Mouse (Mus musculus) embryonic facial prominence, embryonic 11.5 days (tissue): ENCODE results near the gene Fbxo10. TPM values are rescaled to one million over a fixed set of nuclear protein-coding genes. Genes with fewer than 3 reads are reported as not detected.
"Not testable (repeated sequence)": the region's sequence is repeated elsewhere in the genome, so short reads cannot be mapped to it uniquely, and the experiment has no call there.

Experiments
- ATAC-seq: fragments of 200-750 bp; cut with Nextera tagmentation; replicated peaks from 2 replicates; pipeline ENCODE4 v1.8.0; 2017; ENCODE audit warnings: low read depth; ENCODE audit not compliant: insufficient number of reproducible peaks, low FRiP score, low TSS enrichment
- DNase-seq: peaks from one replicate; pipeline ENCODE4 v3.0.0-alpha.2; 2015; ENCODE audit warnings: low spot score
- H3K27ac ChIP-seq: fragments of 300-500 bp; sonication (generic); replicated peaks from 2 replicates; pipeline ENCODE4 v1.5.1; 2014; ENCODE audit warnings: mild to moderate bottlenecking, low read depth, low read length, control low read depth
- H3K27me3 ChIP-seq: fragments of 300-500 bp; sonication (generic); 2 replicates; pipeline ENCODE4 v1.6.1; 2014; ENCODE audit warnings: mild to moderate bottlenecking, low read length, moderate library complexity, mixed read lengths; ENCODE audit not compliant: control insufficient read depth, insufficient read depth
- H3K36me3 ChIP-seq: fragments of 300-500 bp; sonication (generic); replicated peaks from 2 replicates; pipeline ENCODE4 v1.6.1; 2014; ENCODE audit warnings: low read depth, mild to moderate bottlenecking, low read length, moderate library complexity, mixed read lengths; ENCODE audit not compliant: control insufficient read depth, insufficient read depth
- H3K4me1 ChIP-seq: fragments of 300-500 bp; sonication (generic); 2 replicates; pipeline ENCODE4 v1.6.1; 2014; ENCODE audit warnings: low read length, mixed read lengths; ENCODE audit not compliant: control insufficient read depth, insufficient read depth
- H3K4me2 ChIP-seq: fragments of 300-500 bp; sonication (generic); 2 replicates; pipeline ENCODE4 v1.6.1; 2014; ENCODE audit warnings: low read depth, mild to moderate bottlenecking, control low read depth, low read length, moderate library complexity
- H3K4me3 ChIP-seq: fragments of 300-500 bp; sonication (generic); 2 replicates; pipeline ENCODE4 v1.5.1; 2014; ENCODE audit warnings: low read depth, low read length, control low read depth
- H3K9ac ChIP-seq: fragments of 300-500 bp; sonication (generic); replicated peaks from 2 replicates; pipeline ENCODE4 v1.6.1; 2014; ENCODE audit warnings: mild to moderate bottlenecking, control low read depth, low read length
- H3K9me3 ChIP-seq: fragments of 300-500 bp; sonication (generic); replicated peaks from 2 replicates; pipeline ENCODE4 v1.6.1; 2016; ENCODE audit warnings: mild to moderate bottlenecking, low read length, inconsistent platforms, mixed read lengths; ENCODE audit not compliant: control insufficient read depth
- WGBS: fragments of 180-500 bp; shearing (Covaris S2); extraction: QIAGEN DNeasy Blood & Tissue Kit; methylation state at CpG from one replicate; pipeline ENCODE4 v1.1.7; 2014; 5-methylcytosine and 5-hydroxymethylcytosine counted together
- polyA plus RNA-seq: library from polyadenylated mRNA; unstranded; fragments of >200 nt; fragmentation: Nextera tagmentation; extraction: Ambion mirVana; gene quantifications from 2 replicates; pipeline ENCODE4 v1.2.1, GENCODE M21; 2014

Fbxo10 gene
- polyA plus RNA-seq, 1 experiment from 2014 or later = 6.5 TPM

DNA sequence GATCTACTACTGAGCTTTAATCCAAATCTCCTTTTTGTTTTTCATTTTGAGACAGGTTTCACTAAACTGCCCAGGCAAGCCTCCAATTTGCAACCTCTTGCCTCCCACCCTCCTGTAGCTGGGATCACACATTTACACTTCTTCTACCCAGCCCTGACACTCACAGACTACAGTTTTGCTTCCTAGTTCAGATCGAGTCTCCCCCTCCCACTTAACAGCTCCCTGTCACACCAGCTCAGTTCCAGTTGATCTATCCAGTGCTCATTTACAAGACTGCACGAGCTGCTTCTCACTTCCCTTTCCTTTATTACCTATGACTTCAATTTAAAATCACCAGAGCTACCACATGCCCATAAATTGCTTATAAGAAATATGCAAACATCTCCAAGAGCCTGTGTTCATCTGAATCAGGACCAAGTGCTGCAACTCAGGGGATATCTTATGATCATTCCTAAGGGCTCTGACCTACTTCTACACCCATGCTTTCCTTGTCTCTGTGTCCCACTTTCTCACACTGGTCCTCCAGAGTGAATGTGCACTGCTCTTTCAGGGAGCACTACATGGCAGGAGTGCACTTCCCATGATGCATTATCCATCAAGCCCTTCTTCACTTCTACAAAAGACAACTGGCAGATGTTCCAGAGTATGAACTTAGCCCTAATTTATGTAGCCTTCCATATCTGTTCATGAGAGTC is 18.2 kb downstream of the Fbxo10 start:
- no peak for DNase-seq
- Histone ChIP-seq H3K9me3 (no peaks in the 10 kb centered on the region), H3K36me3 (no peaks in the 10 kb centered on the region; the same call in 1 of the 2 replicates), H3K27me3 (no peaks in the 10 kb centered on the region), H3K4me3 (no peak overlapping the region), H3K9ac (no peak overlapping the region), H3K4me2 (no peak overlapping the region), H3K27ac (no peak overlapping the region), H3K4me1 (no peaks in the 10 kb centered on the region)
- no peak for ATAC-seq
- WGBS = 53% methylated on average over 2 of the region's 2 CpGs

DNA sequence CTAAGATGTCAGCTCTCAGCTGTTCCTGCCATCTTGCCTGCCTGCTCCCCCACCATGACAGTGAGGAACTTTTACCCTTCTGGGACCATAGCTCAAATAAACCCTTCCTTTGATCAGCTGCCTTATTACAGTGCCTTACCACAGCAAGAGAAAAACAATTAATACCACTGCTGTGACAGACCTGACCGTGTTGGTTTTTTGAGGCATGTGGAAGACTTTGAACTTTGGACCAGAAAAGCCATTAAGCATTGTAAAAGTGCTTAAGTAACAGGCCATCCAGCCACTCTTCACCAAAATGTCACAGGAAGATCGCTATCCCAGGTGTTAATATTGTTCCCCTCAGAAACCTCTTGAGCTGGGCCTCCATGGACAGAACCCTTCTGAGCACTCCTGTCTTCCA is 19.8 kb downstream of the Fbxo10 start:
- ATAC-seq (no peak), DNase-seq (no peak)
- Histone ChIP-seq H3K4me3 (no peak overlapping the region), H3K9ac (no peak overlapping the region), H3K27me3 (no peaks in the 10 kb centered on the region), H3K9me3 (no peaks in the 10 kb centered on the region), H3K4me2 (no peak overlapping the region), H3K27ac (no peak overlapping the region), H3K36me3 (no peaks in the 10 kb centered on the region; the same call in 1 of the 2 replicates), H3K4me1 (no peaks in the 10 kb centered on the region)
- WGBS = 80% methylated on average over 2 of the region's 2 CpGs

DNA sequence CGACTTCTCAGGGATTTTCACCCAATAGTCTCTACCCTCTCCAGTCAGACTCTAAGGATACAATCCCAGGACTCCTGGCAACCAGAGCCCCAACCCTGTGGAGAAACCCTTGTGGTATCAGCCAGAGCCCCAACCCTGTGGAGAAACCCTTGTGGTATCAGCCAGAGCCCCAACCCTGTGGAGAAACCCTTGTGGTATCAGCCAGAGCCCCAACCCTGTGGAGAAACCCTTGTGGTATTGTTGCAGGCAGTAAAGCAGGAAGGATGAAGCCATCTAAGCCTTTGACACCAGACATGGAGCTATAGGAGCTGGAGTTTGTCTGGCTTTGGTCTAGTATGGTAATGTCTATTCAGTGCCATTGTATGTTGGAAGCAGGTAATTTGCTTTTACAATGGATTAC is 20.6 kb downstream of the Fbxo10 start:
- not testable (repeated sequence) for H3K36me3 ChIP-seq, H3K4me2 ChIP-seq, H3K27me3 ChIP-seq, H3K27ac ChIP-seq, H3K9me3 ChIP-seq, H3K9ac ChIP-seq, H3K4me1 ChIP-seq, H3K4me3 ChIP-seq, ATAC-seq, DNase-seq
- 85% methylated on average over 1 of the region's 1 CpGs for WGBS

DNA sequence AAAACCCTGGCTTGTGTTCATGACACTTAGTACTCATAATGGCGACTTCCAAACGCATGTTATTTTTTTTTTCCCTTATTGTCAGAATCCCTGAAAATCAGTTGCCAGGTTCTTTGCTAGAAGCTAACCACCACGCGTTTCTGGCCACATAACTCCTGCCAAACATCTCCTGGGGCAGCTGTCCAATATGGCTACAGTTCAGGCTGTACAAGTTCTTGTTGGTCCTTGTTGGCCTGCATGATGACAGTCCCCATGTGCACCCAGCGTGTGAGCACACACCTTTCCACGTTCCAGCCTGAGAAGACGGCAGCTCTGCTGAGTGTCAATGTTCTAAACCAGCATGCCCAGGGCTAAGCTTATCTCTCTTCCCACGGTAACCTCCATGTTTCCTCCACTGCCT is 29.0 kb downstream of the Fbxo10 start:
- DNase-seq (no peak), ATAC-seq (no peak)
- H3K4me1 ChIP-seq = no peaks in the 10 kb centered on the region
- WGBS = 89% methylated on average over 8 of the region's 8 CpGs
- H3K36me3 ChIP-seq = no peaks in the 10 kb centered on the region
- no peak overlapping the region for H3K4me3 ChIP-seq
- no peak overlapping the region for H3K9ac ChIP-seq
- no peaks in the 10 kb centered on the region for H3K27me3 ChIP-seq
- no peaks in the 10 kb centered on the region for H3K9me3 ChIP-seq
- H3K27ac ChIP-seq = no peak overlapping the region
- no peak overlapping the region for H3K4me2 ChIP-seq

DNA sequence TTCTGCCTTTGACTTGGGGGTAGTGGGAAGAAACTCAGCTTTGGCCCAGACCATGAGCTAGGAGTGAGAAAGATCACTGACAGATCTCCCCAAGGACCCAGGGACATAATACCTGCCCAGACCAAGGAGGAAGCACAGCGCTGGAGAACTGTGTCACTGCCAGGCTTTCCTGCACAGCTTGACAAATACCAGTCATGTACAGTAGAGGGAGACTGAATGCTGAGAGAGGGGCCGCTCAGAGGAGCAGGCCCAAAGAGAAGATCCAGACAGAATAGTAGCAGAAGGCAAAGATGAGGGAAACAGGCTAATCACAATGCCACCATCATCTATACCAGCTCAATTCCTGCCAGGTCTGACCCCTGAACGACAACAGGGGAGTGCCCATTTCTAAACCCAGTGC is 29.5 kb downstream of the Fbxo10 start:
- H3K9me3 ChIP-seq = no peaks in the 10 kb centered on the region
- ATAC-seq (no peak), DNase-seq (no peak)
- no peak overlapping the region for H3K27ac ChIP-seq
- 57% methylated on average over 3 of the region's 3 CpGs for WGBS
- H3K4me2 ChIP-seq = no peak overlapping the region
- no peaks in the 10 kb centered on the region for H3K36me3 ChIP-seq
- H3K27me3 ChIP-seq = no peaks in the 10 kb centered on the region
- H3K4me1 ChIP-seq = no peaks in the 10 kb centered on the region
- H3K9ac ChIP-seq = no peak overlapping the region
- H3K4me3 ChIP-seq = no peak overlapping the region

DNA sequence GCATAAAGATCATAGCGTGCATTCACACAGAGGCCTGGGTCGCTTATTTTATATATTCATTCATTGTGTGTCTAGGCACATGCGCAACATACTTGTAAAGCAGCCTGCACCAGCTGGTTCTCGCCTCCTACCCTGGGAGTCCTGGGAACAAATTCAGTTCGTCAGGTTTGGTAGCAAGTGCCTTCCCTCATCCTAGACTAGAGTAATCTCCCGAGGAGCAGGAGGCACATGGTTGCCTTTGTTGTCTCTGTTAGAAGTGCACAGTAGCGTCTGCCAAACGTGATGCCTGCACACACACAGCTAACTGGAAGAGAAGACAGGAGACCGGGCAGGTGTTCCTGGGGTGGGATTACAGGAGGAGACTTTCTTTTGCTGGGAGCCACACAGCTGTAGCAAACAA is 36.4 kb downstream of the Fbxo10 start:
- ATAC-seq = no peak
- Histone ChIP-seq H3K4me1 (no peaks in the 10 kb centered on the region), H3K36me3 (no peaks in the 10 kb centered on the region; the same call in 1 of the 2 replicates), H3K9ac (no peak overlapping the region), H3K9me3 (no peaks in the 10 kb centered on the region), H3K4me2 (no peak overlapping the region), H3K4me3 (no peak overlapping the region), H3K27ac (no peak overlapping the region), H3K27me3 (no peaks in the 10 kb centered on the region)
- 77% methylated on average over 9 of the region's 9 CpGs for WGBS
- DNase-seq = no peak

DNA sequence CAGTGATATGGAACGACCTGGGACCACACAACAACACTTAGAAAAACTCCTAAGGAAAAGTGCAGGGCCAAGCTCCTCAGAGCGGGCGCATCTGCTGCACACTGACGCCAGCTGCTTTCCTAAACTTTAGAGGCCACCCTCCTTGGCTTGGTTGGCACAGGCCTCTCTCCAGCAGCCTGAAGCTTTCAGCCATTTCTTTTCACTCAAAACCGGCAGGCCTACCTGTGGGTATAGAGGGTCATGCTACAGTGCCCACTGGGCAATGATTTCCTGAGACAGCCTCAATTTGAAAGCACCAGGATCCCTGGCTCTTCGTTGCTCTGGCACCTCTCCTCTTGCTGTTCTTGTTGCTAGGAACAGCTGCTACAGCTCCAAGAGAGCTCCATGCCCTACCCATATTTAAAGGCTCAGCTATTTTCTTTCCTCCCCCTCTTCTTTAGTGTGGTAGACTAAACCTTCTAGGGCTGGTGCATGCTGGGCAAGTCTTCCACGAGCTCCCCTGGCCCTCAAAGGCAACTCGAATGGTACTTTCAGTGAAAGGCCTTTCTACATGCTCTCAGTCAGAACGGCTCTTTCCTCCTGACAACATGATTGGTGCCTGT is 37.0 kb downstream of the Fbxo10 start:
- ATAC-seq = no peak
- no peak overlapping the region for H3K9ac ChIP-seq
- H3K4me1 ChIP-seq = no peaks in the 10 kb centered on the region
- WGBS = 86% methylated on average over 9 of the region's 9 CpGs
- no peak overlapping the region for H3K27ac ChIP-seq
- H3K9me3 ChIP-seq = no peaks in the 10 kb centered on the region
- H3K36me3 ChIP-seq = no peaks in the 10 kb centered on the region; the same call in 1 of the 2 replicates
- no peak overlapping the region for H3K4me3 ChIP-seq
- no peak for DNase-seq
- H3K27me3 ChIP-seq = no peaks in the 10 kb centered on the region
- no peak overlapping the region for H3K4me2 ChIP-seq

DNA sequence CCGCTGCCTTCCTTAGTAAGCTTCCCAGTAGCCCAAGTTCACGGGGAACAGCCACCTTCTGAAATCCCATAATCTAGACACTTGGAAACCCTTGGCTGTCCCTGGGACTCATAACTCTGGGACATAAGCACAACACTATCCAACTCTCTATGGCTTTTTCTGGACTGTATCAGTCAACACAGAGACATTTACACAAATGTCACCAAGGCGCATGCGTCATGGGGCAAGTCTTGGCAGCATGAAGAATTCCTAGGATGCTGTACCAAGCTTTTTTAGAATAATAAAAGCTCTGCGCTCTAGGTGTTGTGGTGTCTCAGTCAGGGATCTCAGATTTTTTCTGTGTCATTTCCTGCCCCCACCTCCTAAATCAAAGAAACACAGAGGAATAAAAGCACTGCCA is 37.7 kb downstream of the Fbxo10 start:
- no peak overlapping the region for H3K27ac ChIP-seq
- no peak overlapping the region for H3K4me3 ChIP-seq
- no peak overlapping the region for H3K9ac ChIP-seq
- no peaks in the 10 kb centered on the region for H3K9me3 ChIP-seq
- no peaks in the 10 kb centered on the region for H3K4me1 ChIP-seq
- no peaks in the 10 kb centered on the region; the same call in 1 of the 2 replicates for H3K36me3 ChIP-seq
- 91% methylated on average over 5 of the region's 5 CpGs for WGBS
- DNase-seq = no peak
- ATAC-seq = no peak
- no peaks in the 10 kb centered on the region for H3K27me3 ChIP-seq
- H3K4me2 ChIP-seq = no peak overlapping the region
